Mouse (Mus musculus): Measurements from ENCODE around the gene Ensa. TPM values are rescaled to one million over a fixed set of nuclear protein-coding genes. Genes with fewer than 3 reads are reported as not detected.

Gene Ensa
- total RNA-seq, 4 experiments from 2014 or later: 77.2 to 84.9 (median 80.6) TPM

GRCm38 (mm10) chr3:95679551-95679950, 54.8 kb downstream of the Ensa start:
- no peak for DNase-seq (ENCODE audit: low spot score)

GRCm38 (mm10) chr3:95680673-95681072, 55.9 kb downstream of the Ensa start:
- no peak for DNase-seq (ENCODE audit: low spot score)

GRCm38 (mm10) chr3:95681365-95681764, 56.6 kb downstream of the Ensa start:
- no peak for DNase-seq (ENCODE audit: low spot score)

Other genes with a start within 250 kb of the Ensa start
- not detected for gene 4930558C23Rik, start 222.2 kb upstream of the Ensa start, total RNA-seq (2022)
- gene Arnt, start 190.6 kb upstream of the Ensa start, total RNA-seq (2022): 10 to 100 TPM; 36.9 to 39.9 (median 39.1) TPM
- gene Ctsk, start 125.7 kb upstream of the Ensa start, total RNA-seq (2022): 1 to 10 TPM; 5.3 to 7.9 (median 6.6) TPM
- 10 to 100 TPM in 2 of 4 experiments, 1 to 10 TPM in 2; 7.8 to 17.5 (median 10.0) TPM for gene Ctss, start 98.2 kb upstream of the Ensa start, total RNA-seq (2022)
- not detected for gene Hormad1, start 65.3 kb upstream of the Ensa start, total RNA-seq (2022)
- gene Golph3l, start 36.1 kb upstream of the Ensa start, total RNA-seq (2022): 10 to 100 TPM; 17.9 to 20.9 (median 19.6) TPM
- gene Mcl1, start 33.8 kb downstream of the Ensa start, total RNA-seq (2022): 100 to 1,000 TPM; 123 to 159 (median 134) TPM
- 10 to 100 TPM; 35.5 to 60.3 (median 45.4) TPM for gene Adamtsl4, start 62.9 kb downstream of the Ensa start, total RNA-seq (2022)
- 10 to 100 TPM; 36.6 to 76.5 (median 42.3) TPM for gene Ecm1, start 114.6 kb downstream of the Ensa start, total RNA-seq (2022)
- gene Tars2, start 135.2 kb downstream of the Ensa start, total RNA-seq (2022): 10 to 100 TPM; 48.1 to 51.8 (median 49.0) TPM
- gene Rprd2, start 193.9 kb downstream of the Ensa start, total RNA-seq (2022): 10 to 100 TPM; 39.1 to 47.6 (median 41.0) TPM
- 10 to 100 TPM; 13.9 to 22.5 (median 21.3) TPM for gene Prpf3, start 230.9 kb downstream of the Ensa start, total RNA-seq (2022)
- 100 to 1,000 TPM; 312 to 354 (median 350) TPM for gene Mrps21, start 246.5 kb downstream of the Ensa start, total RNA-seq (2022)